Mouse (Mus musculus): ENCODE data around the gene E330017A01Rik.

Gene E330017A01Rik

DNA sequence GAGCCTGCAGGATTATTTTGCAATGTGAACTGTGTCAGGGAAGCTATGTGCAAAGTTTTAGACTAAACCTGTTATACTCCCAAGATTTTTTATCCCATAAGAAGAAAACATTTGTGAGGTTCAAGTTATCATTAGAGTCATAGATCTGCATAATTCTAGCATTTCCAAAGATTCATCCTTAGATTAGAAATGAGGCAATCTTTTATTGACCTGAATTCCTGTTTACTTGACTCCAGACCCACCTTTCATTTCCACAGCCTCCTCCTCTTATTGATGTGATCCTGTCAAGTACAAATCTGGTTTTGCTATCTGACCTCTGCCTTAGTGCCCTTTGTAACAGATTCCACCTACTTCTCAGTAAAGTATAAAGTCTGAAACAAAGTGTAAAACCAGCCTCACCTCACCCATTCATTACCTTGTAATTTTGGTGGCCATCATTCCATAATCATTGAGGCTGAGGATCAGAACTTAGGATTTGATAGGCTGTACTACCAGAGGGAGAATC, 23.8 kb upstream of the E330017A01Rik start:
- no peak for DNase-seq

DNA sequence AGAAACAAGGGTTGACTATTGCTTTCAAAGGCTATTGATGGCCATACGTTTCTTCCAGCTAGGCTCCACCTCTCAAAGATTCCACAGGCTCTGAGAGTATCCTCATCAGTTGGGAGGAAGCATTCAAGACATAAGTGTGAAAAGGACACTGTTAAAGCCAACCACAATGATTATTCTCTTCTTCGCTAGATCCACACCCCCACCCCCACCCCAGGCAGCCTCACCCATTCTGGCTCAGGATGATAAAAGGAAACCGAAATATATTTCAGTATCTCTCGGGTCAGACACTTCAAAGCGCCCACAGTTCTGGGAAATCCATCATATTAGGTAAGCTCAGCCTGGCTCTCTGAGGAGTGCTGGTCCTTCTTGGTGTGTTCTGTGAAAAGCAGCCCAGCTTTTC, 23.3 kb upstream of the E330017A01Rik start:
- DNase-seq: no peak

DNA sequence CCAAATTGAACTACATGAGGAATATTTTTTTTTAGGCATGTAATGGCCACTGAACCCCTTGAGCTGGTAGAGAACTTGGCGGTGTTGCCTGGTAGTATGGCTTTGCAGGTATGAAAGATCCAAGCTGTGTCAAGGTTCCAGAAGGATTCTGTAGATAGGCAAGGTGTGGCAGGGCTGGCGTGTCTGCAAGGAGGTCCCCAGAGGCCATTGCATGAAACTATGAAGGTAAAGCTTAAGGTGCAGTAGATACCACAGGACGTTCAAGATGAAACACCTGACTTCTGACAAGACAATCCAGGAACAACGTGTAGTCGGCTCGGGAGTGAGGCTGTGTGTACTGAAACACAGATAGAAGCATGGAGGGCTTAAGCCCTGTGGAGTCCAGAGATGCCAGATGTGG, 20.1 kb upstream of the E330017A01Rik start:
- DNase-seq: no peak

DNA sequence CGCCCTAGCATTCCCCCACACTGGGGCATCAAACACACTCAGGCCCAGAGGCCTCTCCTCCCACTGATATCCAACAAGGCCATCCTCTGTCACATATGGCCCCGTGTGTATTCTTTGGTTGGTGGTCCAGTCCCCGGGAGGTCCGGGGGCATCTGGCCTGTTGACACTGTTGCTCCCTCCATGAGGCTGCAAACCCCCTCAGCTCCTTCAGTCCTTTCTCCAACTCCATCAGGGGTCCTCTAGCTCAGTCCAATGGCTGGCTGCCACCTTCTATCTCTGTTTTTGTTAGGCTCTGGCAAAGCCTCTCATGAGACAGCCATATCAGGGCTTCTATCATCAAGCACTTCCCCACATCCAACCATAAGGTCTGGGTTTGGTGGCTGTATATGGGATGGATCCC, 18.0 kb upstream of the E330017A01Rik start:
- no peak for DNase-seq

DNA sequence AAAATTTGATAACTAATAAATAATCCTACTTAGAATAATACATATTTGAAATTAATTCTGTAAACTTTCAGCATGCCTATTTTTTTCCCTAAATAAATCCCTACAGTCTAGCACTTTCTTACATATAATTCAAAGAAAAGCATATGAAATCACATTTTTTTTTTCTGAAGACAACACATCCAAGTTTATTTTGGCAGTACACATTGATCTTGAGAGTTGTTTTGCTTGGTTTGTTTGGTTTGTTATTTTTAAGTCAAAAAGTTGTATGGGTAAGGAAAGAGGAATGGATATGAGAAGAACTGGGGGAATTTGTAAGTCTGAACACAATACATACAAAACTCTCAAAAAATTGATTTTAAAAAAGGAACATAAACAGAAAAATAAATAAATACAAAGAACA, 17.2 kb upstream of the E330017A01Rik start:
- no peak for DNase-seq

DNA sequence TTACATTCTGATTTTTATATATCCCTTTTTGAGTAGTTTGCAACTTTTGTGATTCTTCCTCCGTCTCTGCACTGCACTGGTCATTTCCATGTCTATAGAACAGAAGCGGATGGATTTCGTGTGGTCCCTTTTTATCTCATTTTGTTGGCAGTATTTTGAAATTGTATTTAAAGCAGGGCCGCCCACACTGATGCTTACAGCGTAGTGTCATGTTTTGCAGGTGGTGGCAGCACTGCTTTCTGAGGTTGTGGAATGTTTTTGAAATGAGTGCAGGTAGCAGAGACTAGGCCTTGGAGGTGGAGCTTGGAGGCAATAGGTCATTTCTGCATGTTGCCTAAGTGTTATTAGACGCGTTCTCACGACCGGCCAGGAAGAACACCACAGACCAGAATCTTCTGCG, 11.4 kb upstream of the E330017A01Rik start:
- DNase-seq: no peak

DNA sequence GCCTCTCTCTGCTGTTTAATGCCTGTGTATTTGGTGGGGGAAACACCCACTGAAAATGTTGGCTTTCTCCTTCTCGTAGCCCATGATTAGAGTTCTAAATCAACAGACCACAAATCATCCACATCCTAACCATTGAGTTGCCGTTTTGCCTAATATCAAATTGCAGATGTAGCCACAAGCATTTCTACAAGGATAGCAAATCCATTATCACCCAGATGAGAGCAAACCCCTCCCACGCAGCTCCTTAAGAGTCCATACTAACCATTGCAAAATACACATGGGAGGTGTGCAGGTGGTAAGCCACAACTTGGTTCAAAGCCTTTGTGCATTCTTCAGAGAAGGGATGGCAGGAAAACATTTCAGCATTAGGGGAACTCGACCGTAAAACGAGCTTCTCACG, 523 bp downstream of the E330017A01Rik start:
- no peak for DNase-seq

DNA sequence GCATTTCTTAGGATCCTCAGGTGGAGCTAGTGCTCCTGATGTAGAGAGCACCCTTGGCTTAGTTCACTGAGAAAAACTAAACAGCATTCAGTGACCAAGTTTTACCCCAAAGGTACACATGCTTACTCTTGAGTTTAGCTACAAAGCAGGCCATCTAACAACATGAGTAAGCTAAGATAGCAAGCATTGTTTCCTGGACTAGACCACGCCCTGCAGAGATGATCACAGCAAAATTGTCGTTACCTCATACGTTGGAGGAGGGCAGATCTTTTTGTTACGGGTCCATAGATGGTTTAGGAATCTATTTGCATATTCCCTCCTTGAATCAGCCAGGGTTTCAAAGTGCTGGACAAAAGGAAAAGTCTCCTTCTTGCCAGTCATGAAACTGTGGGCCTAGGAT, 1.1 kb downstream of the E330017A01Rik start:
- no peak for DNase-seq

DNA sequence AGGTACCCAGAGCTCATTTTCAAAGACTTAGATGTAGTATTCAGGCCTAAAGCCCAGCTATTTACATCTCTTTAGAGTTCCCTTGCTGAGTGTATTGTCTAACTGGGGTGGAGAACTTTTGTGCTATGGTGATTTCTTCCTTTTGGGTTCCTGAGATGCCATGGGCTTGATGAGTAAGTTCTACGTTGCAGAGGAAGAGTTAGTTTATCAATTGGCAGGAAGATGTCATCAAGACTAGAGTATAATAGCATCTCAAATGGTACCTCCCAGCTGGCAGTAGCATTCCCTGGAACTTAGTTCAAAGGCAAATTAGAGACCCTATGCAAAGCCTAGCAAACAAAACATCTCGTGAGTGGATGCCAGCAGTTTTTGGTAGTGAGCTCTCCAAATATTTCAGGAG, 2.7 kb downstream of the E330017A01Rik start:
- DNase-seq: no peak

DNA sequence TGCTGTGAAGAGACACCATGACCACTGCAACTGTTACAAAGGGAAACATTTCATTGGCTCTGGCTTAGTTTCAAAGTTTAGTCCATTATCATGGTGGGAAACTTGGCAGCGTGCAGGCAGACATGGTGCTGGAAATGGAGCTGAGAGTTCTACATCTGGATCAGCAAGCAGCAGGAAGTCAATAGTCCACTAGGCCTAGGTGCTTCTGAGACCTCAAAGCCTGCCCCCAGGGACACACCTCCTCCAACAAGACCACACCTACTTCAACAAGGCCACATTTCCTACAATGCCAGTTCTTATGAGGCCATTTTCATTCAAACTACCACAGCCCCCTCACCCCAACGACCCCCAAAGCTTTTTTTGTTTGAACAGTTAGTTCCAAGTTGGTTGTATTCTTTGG, 8.8 kb downstream of the E330017A01Rik start:
- DNase-seq: no peak

DNA sequence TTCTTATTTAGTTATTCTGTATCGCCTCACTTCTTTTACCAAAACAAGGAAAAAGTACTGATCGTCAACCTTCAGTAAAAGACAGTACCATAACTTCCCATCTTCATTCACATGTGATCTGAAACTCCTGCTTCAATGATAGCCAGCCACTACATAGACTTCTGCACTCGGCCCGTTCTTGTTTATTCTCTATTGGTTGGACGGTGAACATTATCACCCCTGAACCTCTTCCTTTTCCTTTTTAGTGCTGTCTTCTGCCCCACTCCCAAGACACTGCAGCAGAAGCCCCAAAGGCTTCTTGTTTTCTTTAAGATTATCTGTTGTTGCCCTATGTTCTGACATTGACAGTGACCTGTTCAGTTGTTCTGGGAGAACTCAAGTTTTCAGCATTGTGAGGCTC, 9.6 kb downstream of the E330017A01Rik start:
- no peak for DNase-seq

DNA sequence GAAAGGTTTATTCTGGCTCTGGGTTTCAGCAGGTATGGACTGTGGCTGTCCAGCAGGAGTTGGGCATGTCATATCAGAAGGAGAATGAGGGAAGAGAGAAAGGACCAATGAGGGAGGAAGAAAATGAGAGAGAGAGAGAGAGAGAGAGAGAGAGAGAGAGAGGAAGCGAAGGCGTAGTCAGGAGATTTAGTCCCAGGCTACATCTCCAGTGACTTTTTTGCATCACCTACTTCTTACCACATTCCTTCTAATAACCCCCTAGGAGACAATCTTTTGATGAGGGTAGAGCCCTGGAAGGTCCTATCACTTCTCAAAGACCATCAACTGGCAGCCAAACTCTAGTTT, 10.2 kb downstream of the E330017A01Rik start:
- no peak for DNase-seq

DNA sequence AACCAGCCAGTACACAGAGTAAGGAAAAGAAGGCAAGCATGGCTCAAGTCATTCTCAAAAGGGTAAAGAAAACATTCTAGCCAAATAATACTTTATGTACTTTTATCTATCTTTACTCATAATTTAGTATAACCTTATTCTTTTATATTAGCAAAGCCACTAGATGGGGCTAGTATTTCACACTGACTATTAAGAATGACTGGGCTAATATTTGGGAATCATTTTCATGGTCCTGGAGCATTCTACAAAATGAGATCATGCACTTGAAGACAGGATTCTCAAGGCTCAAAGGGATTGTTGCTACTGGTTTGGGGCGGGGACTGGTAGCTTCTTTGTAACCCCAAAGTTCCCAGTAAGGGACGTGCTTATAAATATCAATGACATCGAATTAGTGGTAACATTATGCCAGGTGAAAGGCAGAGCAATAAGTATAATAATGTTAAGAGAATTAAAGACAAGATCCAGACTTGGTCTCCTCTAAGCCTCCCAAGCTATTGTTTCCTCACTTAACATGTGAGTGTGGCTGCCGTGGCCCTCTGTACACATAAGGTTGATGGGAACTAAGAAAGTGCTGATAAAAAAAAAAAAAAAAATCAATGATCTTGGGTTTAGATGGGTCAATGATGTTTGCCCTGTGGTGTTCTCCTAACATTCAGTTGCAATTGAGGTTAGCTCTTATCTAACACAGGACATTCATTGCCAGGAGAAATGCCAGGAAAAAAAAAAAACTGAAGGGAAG, 10.8 kb downstream of the E330017A01Rik start:
- no peak for DNase-seq

DNA sequence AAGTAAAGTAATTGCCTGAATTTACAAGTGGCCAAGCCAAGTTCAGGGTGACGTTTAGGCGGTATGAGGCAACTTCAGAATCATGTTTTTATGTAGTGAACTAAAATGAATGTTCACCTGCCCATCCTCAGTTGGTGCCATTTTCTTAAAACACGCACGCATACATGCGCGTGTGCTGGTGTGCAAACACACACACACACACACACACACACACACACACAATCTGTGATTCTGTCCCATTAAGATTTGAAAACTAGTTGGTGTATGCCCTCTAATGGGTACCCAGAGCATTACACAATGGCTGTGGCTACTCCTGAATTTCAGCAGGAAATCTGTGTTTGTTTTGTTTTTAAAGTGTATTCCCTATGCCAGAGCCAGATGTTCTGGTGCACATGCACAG, 14.6 kb downstream of the E330017A01Rik start:
- peak; percentile 62 for DNase-seq

DNA sequence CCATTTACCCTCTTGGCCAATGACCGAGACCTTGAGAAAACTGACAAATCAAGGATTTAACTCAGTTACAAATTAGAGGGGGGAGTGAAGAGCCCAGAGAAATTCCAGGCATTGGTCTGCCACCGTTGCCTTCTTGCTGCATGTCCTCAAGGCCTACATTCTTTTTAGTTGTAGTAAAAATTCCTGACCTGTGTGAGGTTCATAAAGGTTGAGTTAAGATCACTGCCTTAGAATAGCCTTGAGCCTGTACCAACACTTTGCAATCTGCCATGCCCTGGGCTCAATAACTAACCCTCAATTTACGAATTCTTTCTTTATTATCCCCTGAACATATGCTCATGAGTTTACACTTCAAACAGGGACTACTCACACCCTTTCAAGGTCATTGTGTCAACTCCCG, 15.4 kb downstream of the E330017A01Rik start:
- DNase-seq: peak; percentile 34

DNA sequence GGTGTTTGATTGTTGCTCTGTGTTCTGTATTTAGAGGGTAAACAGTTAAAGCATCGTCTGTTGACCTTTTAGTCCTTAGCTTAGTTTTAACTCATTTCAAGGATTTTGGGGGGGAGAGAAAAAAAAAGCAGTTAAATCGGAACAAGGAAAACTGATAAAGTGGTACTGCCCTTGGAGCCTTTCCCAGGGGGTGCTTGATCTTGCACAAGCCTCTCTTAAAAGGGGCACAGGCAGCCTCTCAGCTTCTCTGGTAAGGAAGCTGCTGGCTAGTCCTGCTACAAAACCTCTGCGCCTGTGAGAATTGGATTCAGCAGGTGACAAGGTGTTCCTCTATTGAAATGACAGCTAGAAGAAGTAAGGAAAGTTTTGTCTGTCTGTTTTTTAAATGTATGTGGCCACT, 16.2 kb downstream of the E330017A01Rik start:
- no peak for DNase-seq

DNA sequence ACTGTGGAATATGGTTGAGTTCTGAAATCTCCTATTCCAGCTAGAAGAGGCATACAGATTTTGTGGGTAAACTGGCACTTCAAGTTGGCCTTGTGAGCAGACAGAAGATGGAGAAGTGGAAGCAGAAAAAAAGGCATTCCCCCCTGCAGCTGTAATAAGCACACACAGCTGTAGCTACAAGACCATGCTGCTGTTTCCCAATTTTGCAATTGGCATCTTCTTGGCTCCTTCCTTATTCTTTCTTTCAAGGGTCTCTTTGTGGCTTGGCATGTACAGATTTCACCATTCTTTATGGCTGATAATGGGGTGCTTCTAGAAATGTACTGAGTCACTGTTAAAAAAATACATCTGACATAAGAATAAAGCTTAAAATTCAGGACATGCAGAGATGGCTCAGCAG, 21.2 kb downstream of the E330017A01Rik start:
- no peak for DNase-seq

DNA sequence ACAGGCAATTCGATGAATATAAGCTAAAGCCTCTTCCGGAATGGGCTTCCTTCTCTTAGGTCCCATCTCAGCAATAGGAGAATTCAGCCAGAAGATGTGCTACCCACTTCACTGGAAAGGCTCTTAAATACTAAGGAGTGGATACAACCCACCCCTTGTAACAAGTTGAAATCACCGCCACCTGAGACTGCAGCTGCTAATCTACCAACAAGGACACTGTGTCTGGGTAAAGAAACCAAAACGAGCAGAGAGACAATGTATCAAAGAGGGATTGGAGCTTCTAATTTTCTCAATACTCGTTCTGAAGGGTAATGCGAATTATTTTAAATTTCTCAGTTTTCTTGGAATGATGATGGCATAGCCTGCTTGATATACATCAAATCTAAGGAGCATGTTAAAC, 21.7 kb downstream of the E330017A01Rik start, which contains the start of gene Gm813:
TSS of gene Gm813 (minus strand) at position 101 of the 400 bp plus-strand sequence.
- no peak for DNase-seq

DNA sequence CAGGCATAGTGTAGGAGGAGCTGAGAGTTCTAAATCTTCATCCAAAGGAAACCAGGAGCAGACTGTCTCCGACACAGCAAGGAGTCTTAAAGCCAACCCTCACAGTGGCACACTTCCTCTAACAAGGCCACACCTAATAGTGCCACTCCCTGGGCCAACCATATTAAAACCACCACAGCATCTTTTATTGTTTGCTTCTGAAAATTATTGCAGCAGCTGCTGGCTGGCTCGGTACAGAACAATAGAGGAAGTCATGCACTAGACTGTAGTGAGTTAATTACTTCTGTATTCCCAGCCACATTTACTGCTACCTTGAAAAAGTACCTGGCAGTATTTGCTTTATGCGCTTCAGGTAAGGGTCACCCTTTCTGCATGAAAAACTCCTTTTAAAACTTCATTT, 25.6 kb downstream of the E330017A01Rik start:
- no peak for DNase-seq

DNA sequence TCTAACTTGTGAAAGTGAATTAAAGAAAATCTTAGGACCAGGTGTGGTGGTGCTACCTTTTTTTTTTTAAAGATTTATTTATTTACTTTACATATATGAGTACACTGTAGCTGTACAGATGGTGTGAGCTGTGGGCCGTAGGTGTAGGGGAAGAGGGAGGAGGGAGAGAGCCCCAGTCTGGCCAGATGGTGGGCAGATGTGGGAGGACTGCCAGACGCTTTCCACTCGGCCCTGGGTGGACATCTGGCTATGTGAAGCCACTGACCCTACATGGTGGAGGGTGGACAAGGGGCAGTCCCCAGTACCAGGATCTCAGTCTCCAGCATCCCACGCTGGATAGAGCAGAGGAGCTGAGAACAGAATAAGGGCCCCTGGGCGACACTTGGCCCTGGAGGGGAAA, 31.4 kb downstream of the E330017A01Rik start:
- DNase-seq: no peak

DNA sequence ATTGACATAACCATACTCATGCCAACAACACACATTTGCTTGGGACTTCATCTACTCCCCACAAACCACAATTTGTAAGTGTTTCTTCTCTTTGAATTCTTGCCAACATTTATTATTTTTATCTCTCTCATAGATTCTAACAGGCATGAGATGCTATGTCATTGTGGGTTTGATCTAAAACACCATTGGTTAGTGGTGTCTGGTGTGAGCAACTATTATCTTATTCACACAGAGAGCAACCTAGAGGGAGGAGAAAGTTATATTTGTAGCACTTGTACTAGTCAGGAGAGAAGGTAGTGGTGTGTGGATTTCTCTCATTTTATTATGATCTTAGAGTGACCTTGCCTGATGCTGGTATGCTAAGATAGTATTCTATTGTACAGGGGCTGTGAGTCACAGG, 33.9 kb downstream of the E330017A01Rik start:
- no peak for DNase-seq

DNA sequence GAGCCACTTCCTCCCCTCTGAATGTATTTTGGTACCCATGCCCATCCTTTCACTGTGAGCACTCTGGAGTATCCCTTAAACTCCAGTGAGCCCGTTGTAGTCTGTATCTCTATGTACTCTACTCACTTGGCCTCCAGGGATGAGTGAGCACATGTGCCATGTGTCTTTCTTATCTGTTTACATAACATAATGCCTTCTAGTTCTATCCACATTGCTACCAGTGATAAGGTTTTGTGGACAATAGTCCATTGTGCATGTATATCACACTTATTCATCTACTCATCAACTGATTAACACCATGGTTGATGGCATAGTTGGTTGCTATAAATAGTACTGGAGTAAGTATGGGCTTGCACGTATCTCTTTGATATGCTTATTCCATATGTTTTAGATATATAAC, 34.7 kb downstream of the E330017A01Rik start:
- DNase-seq: no peak

DNA sequence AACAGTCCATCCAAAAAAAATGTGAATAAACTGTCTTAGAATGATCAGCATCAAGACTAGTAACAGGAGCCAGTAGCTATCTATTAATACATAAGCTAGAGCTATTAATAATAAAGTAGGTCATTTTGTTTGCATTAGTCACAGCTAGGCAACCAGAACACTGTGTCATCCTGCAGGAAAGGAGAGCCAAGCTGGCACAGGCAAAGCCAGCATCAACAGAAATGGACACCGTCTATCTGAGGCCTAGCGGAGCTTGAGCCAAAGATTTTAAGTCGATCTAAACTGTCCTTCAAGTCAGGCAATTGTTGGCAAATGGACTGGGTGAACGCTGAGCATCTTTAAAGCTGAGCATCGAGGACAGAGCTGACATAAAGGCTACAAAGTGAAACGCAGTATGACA, 37.7 kb downstream of the E330017A01Rik start:
- no peak for DNase-seq

DNA sequence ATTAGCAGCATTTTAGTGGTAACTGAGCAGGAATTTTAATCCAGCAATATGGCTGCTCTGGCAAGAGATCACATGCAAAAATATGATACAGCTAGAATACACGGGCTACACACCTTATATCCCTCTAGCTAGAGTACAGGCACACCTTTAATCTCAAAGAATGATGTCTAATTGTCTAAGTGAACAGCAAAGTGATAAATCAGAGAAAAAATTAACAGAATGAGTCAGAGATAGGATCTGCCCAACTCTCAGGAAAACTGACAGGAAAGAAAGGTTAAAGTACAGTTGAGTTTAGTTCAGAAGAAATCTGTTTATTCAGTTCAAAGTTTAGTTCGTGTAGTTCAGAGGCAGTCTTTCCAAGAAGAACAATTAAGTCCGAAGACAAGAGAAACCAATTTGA, 47.2 kb downstream of the E330017A01Rik start:
- DNase-seq: no peak

DNA sequence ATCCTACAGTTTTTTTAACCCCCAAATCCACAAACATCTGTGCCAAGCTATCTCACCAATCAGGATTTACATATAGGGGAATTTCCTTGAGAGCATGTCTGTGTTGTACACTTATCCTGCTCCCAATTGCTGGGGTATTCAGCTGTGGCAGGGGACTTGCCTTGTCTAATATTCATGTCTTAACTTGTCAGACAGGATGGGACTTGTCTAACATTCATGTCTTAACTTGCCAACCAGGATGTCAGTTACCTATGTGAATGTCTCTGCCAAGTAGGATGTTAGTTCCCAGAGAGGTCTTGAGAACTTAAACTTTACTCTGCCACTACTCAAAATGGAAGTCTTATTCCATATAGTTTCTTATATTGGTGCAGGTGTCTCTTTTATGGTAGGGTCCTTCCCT, 49.1 kb downstream of the E330017A01Rik start:
- no peak for DNase-seq
